Mouse (Mus musculus): ENCODE data around the gene Phf6.

DNA sequence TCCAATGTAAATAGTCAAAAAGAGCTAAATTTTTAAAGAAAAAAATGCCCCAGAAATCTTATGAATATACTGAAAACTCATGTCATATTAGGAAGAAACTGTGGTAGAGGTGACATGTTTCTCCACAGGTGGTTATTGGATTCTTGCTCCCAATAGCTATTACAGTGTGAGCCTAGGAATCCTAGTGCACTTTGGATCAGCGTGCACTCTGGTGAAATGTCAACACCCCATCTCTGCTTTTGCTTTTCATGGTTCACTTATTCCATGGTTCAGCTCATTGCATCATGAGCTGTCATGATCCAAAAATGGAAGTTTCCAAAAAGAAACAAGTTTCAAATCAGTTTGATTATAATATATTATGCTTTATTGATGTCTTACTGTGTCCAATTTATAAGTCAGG is 20.1 kb downstream of the Phf6 start:
- no peak for TF ChIP-seq CTCF (IDR thresholded peaks at IDR 0.05; ENCODE audit: low read depth)
- no peak for TF ChIP-seq EP300 (IDR thresholded peaks at IDR 0.05; ENCODE audit: low read depth)
